Mouse (Mus musculus) adrenal gland (tissue): ENCODE data around the gene Olfr134.
"Not testable (repeated sequence)": the region's sequence is repeated elsewhere in the genome, so short reads cannot be mapped to it uniquely, and the experiment has no call there.

Experiments used
- intact Hi-C: fragments of 180-260 bp; cut with DNase I; formaldehyde crosslinking; loops from one replicate; pipeline ENCODE4 v1.15.1; 2025
- long read RNA-seq, 2 experiments: library from polyadenylated mRNA; unstranded; transcript quantifications; one replicate each; pipeline ENCODE4 v2.0.0; 2020; ENCODE audit warnings: borderline replicate concordance in 1 of 2; ENCODE audit not compliant: insufficient replicate concordance in 1 of 2

The Olfr134 gene
- long read RNA-seq, experiment 1, result 0 reads
- long read RNA-seq, experiment 2, result 0 reads

DNA sequence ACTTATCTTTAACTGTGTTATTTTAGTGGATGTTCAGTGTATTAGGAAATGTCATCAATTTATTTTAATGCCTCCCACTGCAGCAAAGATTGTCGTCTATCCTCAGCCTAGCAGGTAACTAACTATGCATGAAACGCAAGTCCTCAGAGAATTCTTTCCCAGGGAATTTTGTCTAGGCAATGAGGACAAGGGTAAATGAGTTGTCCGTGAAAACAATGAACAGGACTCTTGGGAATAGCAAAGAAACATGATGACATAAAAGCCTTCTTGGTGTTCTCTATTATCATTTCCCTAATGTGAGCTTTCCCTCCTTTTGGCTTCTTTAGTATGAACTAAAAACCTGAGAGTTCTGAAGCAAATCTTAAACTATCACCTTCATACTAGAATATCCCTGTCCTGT, at the start of gene Olfr134:
TSS of gene Olfr134 (plus strand) at position 301 of the 400 bp plus-strand sequence.
- intact Hi-C loops, result no loop called here

DNA sequence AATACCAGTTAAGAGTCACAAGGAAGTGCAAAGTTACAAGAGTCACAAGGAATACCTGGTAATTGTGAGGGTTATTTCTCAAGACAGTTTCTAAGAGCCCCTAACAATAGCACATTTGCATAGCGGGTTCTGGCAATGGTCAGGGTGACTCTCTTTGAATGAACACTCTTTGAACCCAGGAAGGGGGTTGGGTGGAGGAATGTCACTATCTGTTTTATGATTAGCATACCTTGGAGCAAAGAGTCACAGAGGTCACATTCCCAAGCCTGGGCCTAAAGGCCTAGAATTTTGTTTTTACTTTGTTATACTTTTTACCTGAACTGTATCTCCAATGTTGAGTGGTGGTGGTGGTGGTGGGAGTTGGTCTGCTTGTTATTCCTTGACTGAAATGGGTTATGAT, 47.0 kb upstream of the Olfr134 start:
- intact Hi-C loops, result not testable (repeated sequence)

DNA sequence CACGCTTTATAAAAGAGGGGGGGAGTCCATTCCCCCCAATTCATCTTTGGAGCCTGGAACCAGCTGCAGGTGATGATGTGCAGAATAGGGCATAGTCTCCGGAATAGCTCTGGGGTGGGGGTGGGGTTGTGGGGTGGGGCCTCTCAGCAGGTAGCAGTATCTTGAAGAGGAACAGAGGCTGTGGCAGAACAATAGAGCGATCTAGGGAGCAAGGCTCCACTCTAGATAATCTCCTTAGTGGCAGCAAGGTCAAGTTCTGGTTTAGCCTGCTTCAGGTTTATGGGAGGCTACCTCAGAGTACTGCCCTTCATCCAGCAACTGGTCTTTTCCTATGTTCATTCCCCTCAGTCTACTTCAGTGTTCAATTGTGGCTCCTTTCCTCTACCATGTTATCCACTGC, 45.8 kb upstream of the Olfr134 start:
- intact Hi-C loops, result not testable (repeated sequence)

DNA sequence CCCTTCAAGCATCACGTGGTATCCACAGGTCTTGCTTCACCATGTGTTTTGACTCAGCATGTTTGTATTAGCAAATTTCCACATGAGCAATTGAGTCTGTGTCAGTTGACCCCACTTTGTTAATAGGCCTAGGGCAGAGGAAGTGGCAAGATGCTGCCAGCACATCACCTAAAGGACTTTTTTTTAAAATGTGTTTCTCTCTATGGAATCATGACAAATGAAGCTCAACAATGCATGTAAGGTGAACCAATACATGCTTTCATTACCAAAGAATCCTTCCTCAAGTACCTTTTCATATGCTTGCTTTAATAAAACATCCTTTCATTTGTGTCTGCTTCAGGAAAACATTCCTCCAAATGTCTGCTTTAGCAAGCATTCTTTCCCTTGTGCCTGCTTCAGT, 36.8 kb upstream of the Olfr134 start, which contains the start of gene Olfr132:
TSS of gene Olfr132 (minus strand) at position 101 of the 400 bp plus-strand sequence.
- intact Hi-C loops, result no loop called here

DNA sequence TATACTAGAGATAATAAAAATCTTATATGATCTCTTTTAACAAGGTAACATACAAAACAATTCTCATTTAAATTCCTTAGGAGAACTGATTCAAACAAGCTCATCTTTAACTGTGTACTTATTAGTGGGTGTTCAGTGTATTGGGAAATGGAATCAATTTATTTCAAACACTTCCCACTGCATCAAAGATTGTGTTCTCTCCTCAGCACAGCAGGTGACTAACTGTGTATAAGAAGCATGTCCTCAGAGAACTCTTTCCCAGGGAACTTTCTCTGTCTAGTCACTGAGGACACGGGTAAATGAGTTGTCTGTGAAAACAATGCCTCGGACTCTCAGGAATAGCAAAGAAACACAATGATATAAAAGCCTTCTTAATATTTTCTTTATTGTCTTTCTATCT, 26.2 kb upstream of the Olfr134 start, which contains the start of gene Olfr133:
TSS of gene Olfr133 (plus strand) at position 301 of the 400 bp plus-strand sequence.
- intact Hi-C loops, result no loop called here

DNA sequence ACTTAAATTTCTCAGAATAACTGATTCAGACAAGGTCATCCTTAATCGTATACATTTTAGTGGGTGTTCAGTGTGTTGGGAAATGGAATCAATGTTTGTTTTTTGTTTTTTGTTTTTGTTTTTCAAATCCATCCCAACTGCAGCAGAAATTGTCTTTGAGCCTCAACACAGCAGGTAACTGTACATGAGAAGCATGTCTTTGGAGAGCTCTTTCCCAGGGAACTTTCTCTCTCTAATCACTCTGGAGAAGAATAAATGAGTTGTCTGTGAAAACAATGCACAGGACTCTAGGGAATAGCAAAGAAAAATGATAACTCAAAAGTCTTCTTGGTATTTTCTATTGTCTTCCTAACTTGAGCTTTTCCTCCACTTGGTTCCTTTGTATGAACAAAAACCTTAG, 32.8 kb downstream of the Olfr134 start, which contains the start of gene Olfr135:
TSS of gene Olfr135 (plus strand) at position 301 of the 400 bp plus-strand sequence.
- intact Hi-C loops, result no loop called here
